Mouse (Mus musculus) E14TG2a.4 (cell line): Measurements from ENCODE around the gene Hnrnpa2b1.

ENCODE experiments used
- H3K27me3 ChIP-seq: 2 replicates; pipeline ENCODE4 v1.6.1; 2014; ENCODE audit warnings: low read length, control low read depth; ENCODE audit not compliant: insufficient read depth
- H3K36me3 ChIP-seq: 2 replicates; pipeline ENCODE4 v1.6.1; 2014; ENCODE audit warnings: low read length, control low read depth; ENCODE audit not compliant: insufficient read depth
- H3K4me1 ChIP-seq: replicated peaks from 2 replicates; pipeline ENCODE4 v1.6.1; 2014; ENCODE audit warnings: low read depth, low read length, control low read depth
- H3K4me3 ChIP-seq: replicated peaks from 2 replicates; pipeline ENCODE4 v1.5.1; 2014; ENCODE audit warnings: mild to moderate bottlenecking, low read length
- H3K9me3 ChIP-seq: 2 replicates; pipeline ENCODE4 v1.6.1; 2014; ENCODE audit warnings: low read length, control low read depth
- CTCF ChIP-seq: conservative IDR thresholded peaks from 2 replicates; pipeline ENCODE4 v1.5.1; 2014; ENCODE audit warnings: low read length
- NANOG ChIP-seq: IDR thresholded peaks from 2 replicates; pipeline ENCODE4 v1.6.1; 2014; ENCODE audit warnings: borderline replicate concordance, low read length, mixed read lengths
- POU5F1 ChIP-seq: IDR thresholded peaks from 2 replicates; pipeline ENCODE4 v1.6.1; 2014; ENCODE audit warnings: low read length, borderline replicate concordance

The Hnrnpa2b1 gene

GRCm38 (mm10) chr6:51469715-51470310 lies at the start of gene Hnrnpa2b1:
Gene Hnrnpa2b1, minus strand, starts transcription at chr6:51469894.
- H3K4me3 ChIP-seq = peak within 1 kb of the TSS; percentile 96
- TF ChIP-seq NANOG (no peak), POU5F1 (no peak), CTCF (no peak)
- peaks cover 48% of the 10 kb centered on the region for H3K4me1 ChIP-seq
- no peaks in the 10 kb centered on the region for H3K9me3 ChIP-seq
- peaks cover 70% of the 10 kb centered on the region for H3K36me3 ChIP-seq
- H3K27me3 ChIP-seq = no peaks in the 10 kb centered on the region

GRCm38 (mm10) chr6:51514860-51515259 lies 45.2 kb upstream of the Hnrnpa2b1 start:
- no peak overlapping the region for H3K4me3 ChIP-seq
- no peaks in the 10 kb centered on the region for H3K36me3 ChIP-seq
- H3K4me1 ChIP-seq = peaks cover 46% of the 10 kb centered on the region
- peaks cover 7% of the 10 kb centered on the region; the same call in 1 of the 2 replicates for H3K9me3 ChIP-seq
- TF ChIP-seq NANOG (peak; percentile 57; the same call in 1 of the 2 replicates), CTCF (no peak), POU5F1 (no peak)
- no peaks in the 10 kb centered on the region for H3K27me3 ChIP-seq

- Histone ChIP-seq H3K36me3 (no peaks in the 10 kb centered on the region), H3K9me3 (peaks cover 7% of the 10 kb centered on the region; the same call in 1 of the 2 replicates), H3K27me3 (no peaks in the 10 kb centered on the region), H3K4me3 (no peak overlapping the region), H3K4me1 (peaks cover 57% of the 10 kb centered on the region)
- TF ChIP-seq NANOG = no peak
- no peak for TF ChIP-seq POU5F1
- no peak for TF ChIP-seq CTCF
Measured at GRCm38 (mm10) chr6:51513745-51514144, 44.1 kb upstream of the Hnrnpa2b1 start.

GRCm38 (mm10) chr6:51510946-51511345 lies 41.3 kb upstream of the Hnrnpa2b1 start:
- H3K4me3 ChIP-seq = 0 out of 2 replicates have a peak overlapping the region, but pooled peaks have one; percentile 8
- H3K27me3 ChIP-seq = no peaks in the 10 kb centered on the region
- H3K9me3 ChIP-seq = no peaks in the 10 kb centered on the region
- no peaks in the 10 kb centered on the region for H3K36me3 ChIP-seq
- TF ChIP-seq NANOG (peak; percentile 22; the same call in 1 of the 2 replicates), CTCF (no peak)
- H3K4me1 ChIP-seq = peaks cover 80% of the 10 kb centered on the region

- H3K4me1 ChIP-seq = peaks cover 85% of the 10 kb centered on the region
- no peaks in the 10 kb centered on the region for H3K27me3 ChIP-seq
- no peak overlapping the region for H3K4me3 ChIP-seq
- no peaks in the 10 kb centered on the region for H3K36me3 ChIP-seq
- TF ChIP-seq NANOG (no peak), POU5F1 (no peak), CTCF (peak; percentile 83)
- H3K9me3 ChIP-seq = no peaks in the 10 kb centered on the region
Measured at GRCm38 (mm10) chr6:51510094-51510493, 40.4 kb upstream of the Hnrnpa2b1 start.

GRCm38 (mm10) chr6:51508750-51509648 lies 39.3 kb upstream of the Hnrnpa2b1 start:
- TF ChIP-seq NANOG (no peak), CTCF (peak; percentile 68), POU5F1 (no peak)
- Histone ChIP-seq H3K27me3 (no peaks in the 10 kb centered on the region), H3K4me1 (peaks cover 84% of the 10 kb centered on the region), H3K4me3 (no peak overlapping the region), H3K9me3 (no peaks in the 10 kb centered on the region), H3K36me3 (no peaks in the 10 kb centered on the region)

GRCm38 (mm10) chr6:51507556-51507955 lies 37.9 kb upstream of the Hnrnpa2b1 start:
- Histone ChIP-seq H3K27me3 (no peaks in the 10 kb centered on the region), H3K36me3 (no peaks in the 10 kb centered on the region), H3K4me1 (peaks cover 69% of the 10 kb centered on the region), H3K9me3 (no peaks in the 10 kb centered on the region), H3K4me3 (no peak overlapping the region)
- TF ChIP-seq CTCF (no peak), POU5F1 (no peak), NANOG (peak; percentile 44; the same call in 1 of the 2 replicates)

- no peak for TF ChIP-seq POU5F1
- no peak for TF ChIP-seq CTCF
- no peak for TF ChIP-seq NANOG
- H3K9me3 ChIP-seq = peaks cover 3% of the 10 kb centered on the region; the same call in 1 of the 2 replicates
Measured at GRCm38 (mm10) chr6:51505671-51506070, 36.0 kb upstream of the Hnrnpa2b1 start.

More at GRCm38 (mm10) chr6:51505671-51506070, 36.0 kb upstream of the Hnrnpa2b1 start:
- Histone ChIP-seq H3K36me3 (no peaks in the 10 kb centered on the region), H3K4me3 (no peak overlapping the region), H3K4me1 (peaks cover 53% of the 10 kb centered on the region), H3K27me3 (no peaks in the 10 kb centered on the region)
